Mouse (Mus musculus): ENCODE measurements around the gene Ccdc103. TPM values are rescaled to one million over a fixed set of nuclear protein-coding genes. Genes with fewer than 3 reads are reported as not detected.
A peak's percentile ranks its signal among the peaks of the same experiment; 100 is the strongest.

Ccdc103 gene
- 1 to 10 TPM; 1.3 to 1.6 TPM for total RNA-seq (2021)

- intact Hi-C loops (cut with DNase I): no loop called here
- DNase-seq (ENCODE audit: extremely low spot score in 1 of 2, low spot score in 2 of 2): peak; percentile 89 to 94
These were observed at the start of gene Ccdc103, which contains the start of gene Eftud2 for GRCm38 (mm10) chr11:102880585-102881313. TSS of gene Ccdc103 (plus strand) at chr11:102881204. TSS of gene Eftud2 (minus strand) at chr11:102880985.

- DNase-seq (ENCODE audit: extremely low spot score in 1 of 2, low spot score in 2 of 2): no peak
- intact Hi-C loops (cut with DNase I): no loop called here
These were observed 48.2 kb upstream of the Ccdc103 start for GRCm38 (mm10) chr11:102832700-102833297.

- intact Hi-C loops (cut with DNase I): no loop called here
- DNase-seq (ENCODE audit: extremely low spot score in 1 of 2, low spot score in 2 of 2): peak in 1 of 2 experiments; percentile 45
These were observed 46.8 kb upstream of the Ccdc103 start for GRCm38 (mm10) chr11:102834219-102834618.

- no peak for DNase-seq (ENCODE audit: extremely low spot score in 1 of 2, low spot score in 2 of 2)
- intact Hi-C loops (cut with DNase I): no loop called here
These were observed 45.5 kb upstream of the Ccdc103 start, which contains the start of gene Higd1b for GRCm38 (mm10) chr11:102835549-102835948. TSS of gene Higd1b (plus strand) at chr11:102835849.

GRCm38 (mm10) chr11:102836146-102836545 is 44.9 kb upstream of the Ccdc103 start:
- intact Hi-C loops (cut with DNase I): no loop called here
- no peak for DNase-seq (ENCODE audit: extremely low spot score in 1 of 2, low spot score in 2 of 2)

- intact Hi-C loops (cut with DNase I): no loop called here
- no peak for DNase-seq (ENCODE audit: extremely low spot score in 1 of 2, low spot score in 2 of 2)
These were observed 43.6 kb upstream of the Ccdc103 start for GRCm38 (mm10) chr11:102837385-102837784.

- peak in 1 of 2 experiments; percentile 62 for DNase-seq (ENCODE audit: extremely low spot score in 1 of 2, low spot score in 2 of 2)
These were observed 42.9 kb upstream of the Ccdc103 start for GRCm38 (mm10) chr11:102838126-102838525.

GRCm38 (mm10) chr11:102838616-102839150 is 42.3 kb upstream of the Ccdc103 start:
- DNase-seq (ENCODE audit: extremely low spot score in 1 of 2, low spot score in 2 of 2): no peak
- intact Hi-C loops (cut with DNase I): no loop called here

More at GRCm38 (mm10) chr11:102838126-102838525, 42.9 kb upstream of the Ccdc103 start:
- intact Hi-C loops (cut with DNase I): no loop called here

- DNase-seq (ENCODE audit: extremely low spot score in 1 of 2, low spot score in 2 of 2): no peak
- intact Hi-C loops (cut with DNase I): loop anchor here (5.0 kb wide), 1 partner anchor 109 kb away; no protein-coding TSS in a partner anchor
These were observed 35.1 kb upstream of the Ccdc103 start for GRCm38 (mm10) chr11:102845926-102846325.

GRCm38 (mm10) chr11:102851883-102852282 is 29.1 kb upstream of the Ccdc103 start:
- DNase-seq (ENCODE audit: extremely low spot score in 1 of 2, low spot score in 2 of 2): peak in 1 of 2 experiments; percentile 67
- intact Hi-C loops (cut with DNase I): no loop called here

GRCm38 (mm10) chr11:102853760-102854159 is 27.2 kb upstream of the Ccdc103 start:
- intact Hi-C loops (cut with DNase I): no loop called here
- no peak for DNase-seq (ENCODE audit: extremely low spot score in 1 of 2, low spot score in 2 of 2)

GRCm38 (mm10) chr11:102855941-102856340 is 25.1 kb upstream of the Ccdc103 start:
- DNase-seq (ENCODE audit: extremely low spot score in 1 of 2, low spot score in 2 of 2): no peak
- intact Hi-C loops (cut with DNase I): no loop called here

- intact Hi-C loops (cut with DNase I): no loop called here
- no peak for DNase-seq (ENCODE audit: extremely low spot score in 1 of 2, low spot score in 2 of 2)
These were observed 22.1 kb upstream of the Ccdc103 start for GRCm38 (mm10) chr11:102858951-102859350.

- peak in 1 of 2 experiments; percentile 30 for DNase-seq (ENCODE audit: extremely low spot score in 1 of 2, low spot score in 2 of 2)
- intact Hi-C loops (cut with DNase I): loop anchor here (5.0 kb wide), 1 partner anchor 128 kb away; no protein-coding TSS in a partner anchor
These were observed 21.1 kb upstream of the Ccdc103 start for GRCm38 (mm10) chr11:102859933-102860332.

GRCm38 (mm10) chr11:102864272-102864671 is 16.7 kb upstream of the Ccdc103 start:
- intact Hi-C loops (cut with DNase I): loop anchor here (2.0 to 5.0 kb wide), 2 partner anchors 89 to 132 kb away; no protein-coding TSS in a partner anchor
- peak; percentile 69 to 70 for DNase-seq (ENCODE audit: extremely low spot score in 1 of 2, low spot score in 2 of 2)

GRCm38 (mm10) chr11:102874801-102875334 is 6.1 kb upstream of the Ccdc103 start:
- intact Hi-C loops (cut with DNase I): no loop called here
- no peak for DNase-seq (ENCODE audit: extremely low spot score in 1 of 2, low spot score in 2 of 2)

- intact Hi-C loops (cut with DNase I): no loop called here
- no peak for DNase-seq (ENCODE audit: extremely low spot score in 1 of 2, low spot score in 2 of 2)
These were observed 1.4 kb upstream of the Ccdc103 start for GRCm38 (mm10) chr11:102879558-102879957.

- intact Hi-C loops (cut with DNase I): no loop called here
- DNase-seq (ENCODE audit: extremely low spot score in 1 of 2, low spot score in 2 of 2): no peak
These were observed 552 bp downstream of the Ccdc103 start for GRCm38 (mm10) chr11:102881314-102882198.

All from left cerebral cortex, postnatal 10 days (tissue).